Mouse (Mus musculus) forebrain, embryonic 10.5 days (tissue): ENCODE data around the gene Foxf1. TPM values are rescaled to one million over a fixed set of nuclear protein-coding genes. Genes with fewer than 3 reads are reported as not detected.

ENCODE experiments used
- DNase-seq: peaks from one replicate; pipeline ENCODE4 v3.0.0-alpha.2; 2017; ENCODE audit warnings: low spot score; ENCODE audit errors: extremely low spot score
- H3K27ac ChIP-seq: fragments of 300-500 bp; sonication (generic); 2 replicates; pipeline ENCODE4 v1.5.1; 2016; ENCODE audit warnings: mild to moderate bottlenecking
- H3K27me3 ChIP-seq: fragments of 300-500 bp; sonication (generic); 2 replicates; pipeline ENCODE4 v1.6.1; 2016; ENCODE audit warnings: mild to moderate bottlenecking; ENCODE audit not compliant: poor library complexity, severe bottlenecking
- H3K36me3 ChIP-seq: fragments of 300-500 bp; sonication (generic); replicated peaks from 2 replicates; pipeline ENCODE4 v1.6.1; 2016; ENCODE audit warnings: mild to moderate bottlenecking, moderate library complexity
- H3K4me1 ChIP-seq: fragments of 300-500 bp; sonication (generic); 2 replicates; pipeline ENCODE4 v1.6.1; 2016
- H3K4me3 ChIP-seq: fragments of 300-500 bp; sonication (generic); 2 replicates; pipeline ENCODE4 v1.5.1; 2016; ENCODE audit warnings: mild to moderate bottlenecking, moderate library complexity
- H3K9me3 ChIP-seq: fragments of 300-500 bp; sonication (generic); 2 replicates; pipeline ENCODE4 v1.6.1; 2016; ENCODE audit warnings: mild to moderate bottlenecking, moderate library complexity
- WGBS: fragments of 180-500 bp; shearing (Covaris S2); methylation state at CpG from one replicate; pipeline ENCODE4 v1.1.7; 2016; 5-methylcytosine and 5-hydroxymethylcytosine counted together
- polyA plus RNA-seq: library from polyadenylated mRNA; unstranded; fragments of >200 nt; fragmentation: Nextera tagmentation; extraction: Ambion mirVana; gene quantifications from 2 replicates; pipeline ENCODE4 v1.2.1, GENCODE M21; 2016

Foxf1 gene
- 2.5 and 2.9 TPM in 2 replicates for polyA plus RNA-seq

DNA sequence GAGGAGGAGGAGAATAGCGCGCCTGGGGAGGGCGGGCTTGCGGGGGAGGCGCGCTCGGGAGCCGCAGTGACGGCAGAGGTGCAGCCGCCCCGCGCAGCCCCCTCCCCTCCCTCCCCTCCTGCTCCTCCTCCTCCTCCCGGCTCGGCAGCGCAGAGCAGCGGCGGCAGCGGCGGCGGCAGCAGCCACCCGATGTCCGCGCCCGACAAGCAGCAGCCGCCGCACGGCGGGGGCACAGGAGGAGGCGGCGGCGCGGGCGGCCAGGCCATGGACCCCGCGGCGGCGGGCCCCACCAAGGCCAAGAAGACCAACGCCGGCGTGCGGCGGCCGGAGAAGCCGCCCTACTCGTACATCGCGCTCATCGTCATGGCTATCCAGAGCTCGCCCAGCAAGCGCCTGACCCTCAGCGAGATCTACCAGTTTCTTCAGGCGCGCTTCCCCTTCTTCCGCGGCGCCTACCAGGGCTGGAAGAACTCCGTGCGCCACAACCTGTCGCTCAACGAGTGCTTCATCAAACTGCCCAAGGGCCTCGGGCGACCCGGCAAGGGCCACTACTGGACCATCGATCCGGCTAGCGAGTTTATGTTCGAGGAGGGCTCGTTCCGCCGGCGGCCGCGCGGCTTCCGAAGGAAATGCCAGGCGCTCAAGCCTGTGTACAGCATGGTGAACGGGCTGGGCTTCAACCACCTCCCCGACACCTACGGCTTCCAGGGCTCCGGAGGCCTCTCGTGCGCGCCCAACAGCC is at the start of gene Foxf1:
Gene Foxf1 (plus strand): TSS at position 177 of the 742 bp plus-strand sequence.
- H3K27ac ChIP-seq: peak within 1 kb of the TSS; percentile 66
- under 1% methylated on average over 62 of the region's 83 CpGs for WGBS
- H3K4me3 ChIP-seq: peak within 1 kb of the TSS; percentile 58
- peak; percentile 62 for DNase-seq
- H3K9me3 ChIP-seq: no peaks in the 10 kb centered on the region
- peaks cover 46% of the 10 kb centered on the region for H3K4me1 ChIP-seq
- H3K36me3 ChIP-seq: no peaks in the 10 kb centered on the region
- H3K27me3 ChIP-seq: peaks cover 100% of the 10 kb centered on the region

DNA sequence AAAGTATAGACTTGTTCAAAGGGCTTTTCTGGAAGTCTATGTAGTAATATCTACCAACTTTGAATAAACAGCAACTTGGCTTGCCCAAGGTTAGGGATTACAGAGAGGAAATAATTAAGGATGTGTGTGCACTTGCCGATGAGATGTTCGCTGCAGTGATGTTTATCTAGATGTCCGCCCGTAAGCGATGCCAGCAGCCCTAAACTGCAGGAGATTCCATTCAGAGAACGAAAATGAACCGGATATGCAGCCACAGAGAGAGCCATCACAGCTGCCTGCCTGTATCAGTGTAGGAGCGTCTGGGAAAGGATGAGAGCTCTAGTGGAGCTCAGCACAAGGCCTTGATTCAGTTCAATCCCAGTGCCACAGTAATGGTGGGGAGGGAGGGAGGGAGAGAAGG is 48.6 kb upstream of the Foxf1 start:
- no peaks in the 10 kb centered on the region for H3K36me3 ChIP-seq
- 87% methylated on average over 8 of the region's 8 CpGs for WGBS
- no peak for DNase-seq
- no peak overlapping the region for H3K4me3 ChIP-seq
- peaks cover 66% of the 10 kb centered on the region for H3K27me3 ChIP-seq
- H3K27ac ChIP-seq: no peak overlapping the region
- H3K4me1 ChIP-seq: no peaks in the 10 kb centered on the region
- no peaks in the 10 kb centered on the region for H3K9me3 ChIP-seq

DNA sequence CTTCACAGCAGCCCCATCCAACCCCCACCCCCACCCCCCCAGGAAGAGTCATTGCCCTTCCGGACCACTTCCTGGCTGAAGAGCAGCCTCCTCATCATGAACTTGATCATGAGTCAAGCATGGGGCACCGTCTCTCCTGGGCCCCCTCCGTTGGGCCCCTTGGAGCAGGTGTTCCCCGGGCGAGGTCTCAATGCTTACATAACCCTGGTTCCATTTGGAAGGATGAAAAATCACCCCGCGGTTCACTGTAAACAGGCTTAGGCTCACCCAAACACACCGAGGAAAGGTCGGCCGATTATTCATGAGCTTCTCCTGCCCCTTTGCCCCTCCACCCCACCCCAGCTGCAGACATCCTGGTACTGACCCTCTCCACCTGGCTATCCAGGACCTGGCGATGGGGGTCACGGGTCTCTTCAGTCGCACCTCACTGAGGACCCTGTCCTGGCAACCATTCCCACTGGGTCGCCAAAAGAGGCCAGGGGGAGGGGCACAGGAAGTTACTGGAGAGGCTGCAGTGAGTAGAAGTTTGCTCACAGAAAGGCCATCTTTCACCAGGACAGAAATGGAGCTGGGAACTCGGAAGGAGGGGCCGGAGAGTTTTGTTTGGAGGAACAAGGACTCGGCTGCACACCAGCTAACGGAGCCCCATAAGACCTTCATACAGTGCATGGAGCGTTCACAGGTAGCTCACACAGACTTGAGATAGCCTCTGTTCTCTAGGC is 40.3 kb upstream of the Foxf1 start:
- Histone ChIP-seq H3K36me3 (no peaks in the 10 kb centered on the region), H3K9me3 (no peaks in the 10 kb centered on the region), H3K4me1 (no peaks in the 10 kb centered on the region; the same call in 1 of the 2 replicates), H3K27ac (no peak overlapping the region), H3K27me3 (peaks cover 24% of the 10 kb centered on the region), H3K4me3 (no peak overlapping the region)
- DNase-seq: no peak
- 69% methylated on average over 19 of the region's 19 CpGs for WGBS

DNA sequence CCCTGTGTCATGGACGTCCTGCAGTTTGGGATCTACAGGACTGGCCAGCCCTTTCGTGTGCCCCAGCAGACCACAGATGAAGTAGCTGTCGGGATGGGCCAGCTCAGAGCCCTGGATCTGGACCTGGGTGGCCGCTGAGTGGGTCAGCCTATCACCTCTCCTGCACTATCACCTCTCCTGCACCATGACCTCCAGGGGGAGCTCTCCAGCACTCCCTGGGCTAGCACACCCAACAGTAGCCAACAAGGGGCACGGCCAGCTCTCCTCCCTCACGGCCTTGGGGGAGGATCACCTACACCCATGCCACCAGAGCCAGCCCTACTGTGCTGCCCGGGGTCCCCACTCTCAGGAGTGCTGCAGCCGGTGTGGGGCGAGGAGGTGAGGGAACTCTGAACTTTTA is 36.7 kb upstream of the Foxf1 start:
- Histone ChIP-seq H3K36me3 (no peaks in the 10 kb centered on the region), H3K27ac (no peak overlapping the region), H3K4me1 (no peaks in the 10 kb centered on the region; the same call in 1 of the 2 replicates), H3K4me3 (no peak overlapping the region), H3K9me3 (no peaks in the 10 kb centered on the region), H3K27me3 (peaks cover 4% of the 10 kb centered on the region; the same call in 1 of the 2 replicates)
- no peak for DNase-seq
- 72% methylated on average over 9 of the region's 9 CpGs for WGBS

DNA sequence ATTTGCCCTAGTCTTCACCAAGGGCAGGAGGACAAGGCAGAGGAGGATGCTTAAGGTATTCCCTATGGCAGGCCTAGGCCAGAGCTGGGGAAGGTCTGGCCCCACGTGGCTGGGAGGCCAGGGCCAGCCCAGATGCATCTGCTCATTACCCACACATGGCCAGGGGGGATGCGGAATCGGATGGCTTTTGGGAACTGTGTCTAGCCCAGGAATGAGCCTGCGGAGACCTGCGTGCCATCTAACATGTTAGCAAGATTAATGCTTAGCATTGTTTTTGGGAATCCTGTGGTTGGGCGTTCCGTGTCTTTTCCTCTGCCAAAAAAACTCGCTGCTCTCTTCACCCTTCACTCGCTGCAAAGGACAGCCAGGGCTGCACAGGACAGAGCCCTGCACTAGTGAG is 26.1 kb upstream of the Foxf1 start:
- Histone ChIP-seq H3K27ac (no peak overlapping the region), H3K36me3 (no peaks in the 10 kb centered on the region)
- DNase-seq: no peak

DNA sequence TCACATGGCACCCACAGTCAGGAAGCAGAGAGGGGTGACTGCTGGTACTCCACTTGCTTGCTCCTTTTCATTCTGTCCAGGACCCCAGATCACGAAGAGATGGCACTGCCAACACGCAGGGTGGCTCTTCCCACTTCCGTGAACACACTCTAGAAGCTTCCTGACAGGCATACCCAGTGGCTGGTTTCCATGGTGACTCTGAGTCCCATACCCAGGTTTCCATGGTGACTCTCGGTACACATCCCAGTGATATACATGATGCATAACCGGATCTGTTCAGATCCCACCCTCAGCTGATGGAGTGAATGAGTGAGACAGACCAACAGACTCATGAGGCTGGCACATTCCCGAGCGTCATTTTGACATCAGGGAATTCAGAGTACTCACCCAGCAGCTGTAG is 25.1 kb upstream of the Foxf1 start:
- Histone ChIP-seq H3K4me3 (no peak overlapping the region), H3K9me3 (no peaks in the 10 kb centered on the region), H3K36me3 (no peaks in the 10 kb centered on the region), H3K27me3 (peaks cover 87% of the 10 kb centered on the region), H3K27ac (no peak overlapping the region), H3K4me1 (peaks cover 15% of the 10 kb centered on the region)
- no peak for DNase-seq
- 84% methylated on average over 7 of the region's 7 CpGs for WGBS

More for the DNA sequence above, 26.1 kb upstream of the Foxf1 start:
- H3K27me3 ChIP-seq: peaks cover 79% of the 10 kb centered on the region
- no peaks in the 10 kb centered on the region for H3K9me3 ChIP-seq
- H3K4me1 ChIP-seq: peaks cover 6% of the 10 kb centered on the region; the same call in 1 of the 2 replicates
- WGBS: 81% methylated on average over 9 of the region's 9 CpGs
- H3K4me3 ChIP-seq: no peak overlapping the region

DNA sequence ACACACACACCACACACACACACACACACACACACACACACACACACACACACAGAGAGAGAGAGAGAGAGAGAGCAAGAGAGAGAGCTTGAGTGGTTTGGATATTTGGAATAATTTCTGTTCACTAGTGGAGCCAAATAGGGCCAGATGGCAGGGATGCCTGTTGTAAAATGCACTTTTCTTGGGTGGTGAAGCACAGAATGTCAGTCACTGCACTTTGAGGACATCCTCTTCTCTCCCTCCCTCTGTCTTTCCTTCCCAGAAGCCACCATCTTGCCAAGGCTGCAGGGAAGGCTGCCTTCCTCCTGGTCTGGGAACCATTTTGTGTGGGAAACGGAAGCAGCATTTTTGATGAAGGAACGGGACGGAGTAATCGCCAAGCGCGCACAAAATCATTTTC is 21.7 kb upstream of the Foxf1 start:
- H3K27me3 ChIP-seq: peaks cover 87% of the 10 kb centered on the region
- peaks cover 24% of the 10 kb centered on the region for H3K4me1 ChIP-seq
- H3K9me3 ChIP-seq: no peaks in the 10 kb centered on the region
- 92% methylated on average over 6 of the region's 6 CpGs for WGBS
- H3K36me3 ChIP-seq: no peaks in the 10 kb centered on the region
- no peak overlapping the region for H3K27ac ChIP-seq
- no peak overlapping the region for H3K4me3 ChIP-seq
- DNase-seq: no peak

DNA sequence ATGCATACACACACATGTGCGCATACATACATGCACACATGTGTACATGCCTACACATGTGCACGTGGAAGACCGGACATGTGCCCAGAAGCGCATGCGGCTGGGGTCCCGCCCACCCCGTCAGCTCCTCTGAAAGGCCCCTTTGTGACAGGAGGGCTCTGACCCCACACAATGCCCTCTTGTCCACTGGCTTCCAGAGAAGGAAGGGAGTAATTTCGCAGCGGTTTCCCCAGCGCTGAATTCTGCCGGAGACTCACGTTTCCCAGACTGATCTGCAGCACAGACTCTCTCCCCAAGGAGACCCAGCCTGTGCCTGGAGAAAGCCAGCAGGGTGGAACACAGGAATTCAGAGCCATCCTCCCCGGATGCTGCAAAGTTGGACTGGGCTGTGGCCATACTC is 20.5 kb upstream of the Foxf1 start:
- Histone ChIP-seq H3K4me1 (peaks cover 24% of the 10 kb centered on the region), H3K9me3 (no peaks in the 10 kb centered on the region), H3K4me3 (peak overlapping the region; percentile 26; the same call in 1 of the 2 replicates), H3K36me3 (no peaks in the 10 kb centered on the region), H3K27ac (peak overlapping the region; percentile 76), H3K27me3 (peaks cover 87% of the 10 kb centered on the region)
- peak; percentile 48 for DNase-seq
- 32% methylated on average over 13 of the region's 13 CpGs for WGBS

DNA sequence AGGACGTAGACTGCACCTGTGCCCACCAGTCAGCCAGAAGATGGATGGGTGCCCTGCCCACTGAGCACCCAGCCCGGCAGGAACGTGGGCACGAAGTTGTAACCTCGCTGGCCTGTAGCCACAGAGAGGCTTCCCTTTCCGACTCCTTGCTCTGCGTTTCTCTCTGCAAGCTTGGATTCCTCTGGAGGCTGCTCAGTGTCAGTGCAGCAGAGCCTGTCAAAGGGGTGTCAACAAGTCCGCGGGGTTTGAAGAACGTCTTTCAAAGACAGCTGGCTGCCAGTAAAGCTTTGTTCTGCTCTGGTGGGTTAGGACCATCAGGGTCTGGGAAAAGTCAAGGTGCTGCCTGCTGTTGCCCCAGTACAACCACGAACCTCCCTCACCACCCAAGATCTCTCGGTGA is 12.7 kb upstream of the Foxf1 start:
- Histone ChIP-seq H3K4me3 (no peak overlapping the region), H3K27me3 (peaks cover 100% of the 10 kb centered on the region), H3K4me1 (peaks cover 31% of the 10 kb centered on the region), H3K36me3 (no peaks in the 10 kb centered on the region), H3K9me3 (peaks cover 4% of the 10 kb centered on the region; the same call in 1 of the 2 replicates), H3K27ac (no peak overlapping the region)
- peak; percentile 24 for DNase-seq
- WGBS: 3% methylated on average over 12 of the region's 12 CpGs

DNA sequence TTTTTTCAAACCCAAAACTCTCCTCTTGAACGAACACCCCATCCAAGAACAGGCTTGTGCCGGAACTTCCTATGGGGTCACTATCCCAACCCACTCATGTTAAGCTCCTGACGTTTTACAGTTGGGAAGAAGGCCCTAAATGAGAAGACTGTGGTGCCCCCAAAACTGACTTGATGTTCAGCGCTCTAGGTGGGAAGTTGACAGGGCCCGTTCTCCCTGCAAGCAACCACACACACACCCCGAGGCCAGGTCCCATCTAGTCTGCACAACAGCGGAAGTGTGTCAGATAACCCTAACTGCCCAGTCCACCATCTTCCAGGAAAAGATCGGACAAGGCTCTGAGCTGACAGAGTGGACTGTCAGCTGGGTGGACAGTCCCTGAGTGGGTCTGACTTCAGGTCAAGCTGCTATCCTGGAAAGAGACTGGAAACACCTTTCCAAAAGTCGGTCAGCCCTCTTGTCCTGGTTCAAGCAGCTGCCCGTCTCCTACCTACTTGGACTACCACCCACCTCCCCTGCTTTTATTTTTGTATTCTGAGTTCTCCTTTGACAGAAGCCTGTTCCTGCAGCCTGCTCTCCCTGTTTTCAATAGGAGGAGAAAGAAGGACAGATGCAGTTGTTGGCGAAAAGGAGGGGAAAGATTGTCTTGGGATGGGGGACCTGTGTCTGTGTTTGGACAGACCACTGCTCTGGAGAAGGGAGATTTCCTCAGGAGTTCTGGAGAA is 11.6 kb upstream of the Foxf1 start:
- H3K36me3 ChIP-seq: no peaks in the 10 kb centered on the region
- DNase-seq: no peak
- H3K9me3 ChIP-seq: peaks cover 4% of the 10 kb centered on the region; the same call in 1 of the 2 replicates
- 8% methylated on average over 11 of the region's 11 CpGs for WGBS
- peaks cover 100% of the 10 kb centered on the region for H3K27me3 ChIP-seq
- no peak overlapping the region for H3K27ac ChIP-seq
- peaks cover 31% of the 10 kb centered on the region for H3K4me1 ChIP-seq
- no peak overlapping the region for H3K4me3 ChIP-seq

DNA sequence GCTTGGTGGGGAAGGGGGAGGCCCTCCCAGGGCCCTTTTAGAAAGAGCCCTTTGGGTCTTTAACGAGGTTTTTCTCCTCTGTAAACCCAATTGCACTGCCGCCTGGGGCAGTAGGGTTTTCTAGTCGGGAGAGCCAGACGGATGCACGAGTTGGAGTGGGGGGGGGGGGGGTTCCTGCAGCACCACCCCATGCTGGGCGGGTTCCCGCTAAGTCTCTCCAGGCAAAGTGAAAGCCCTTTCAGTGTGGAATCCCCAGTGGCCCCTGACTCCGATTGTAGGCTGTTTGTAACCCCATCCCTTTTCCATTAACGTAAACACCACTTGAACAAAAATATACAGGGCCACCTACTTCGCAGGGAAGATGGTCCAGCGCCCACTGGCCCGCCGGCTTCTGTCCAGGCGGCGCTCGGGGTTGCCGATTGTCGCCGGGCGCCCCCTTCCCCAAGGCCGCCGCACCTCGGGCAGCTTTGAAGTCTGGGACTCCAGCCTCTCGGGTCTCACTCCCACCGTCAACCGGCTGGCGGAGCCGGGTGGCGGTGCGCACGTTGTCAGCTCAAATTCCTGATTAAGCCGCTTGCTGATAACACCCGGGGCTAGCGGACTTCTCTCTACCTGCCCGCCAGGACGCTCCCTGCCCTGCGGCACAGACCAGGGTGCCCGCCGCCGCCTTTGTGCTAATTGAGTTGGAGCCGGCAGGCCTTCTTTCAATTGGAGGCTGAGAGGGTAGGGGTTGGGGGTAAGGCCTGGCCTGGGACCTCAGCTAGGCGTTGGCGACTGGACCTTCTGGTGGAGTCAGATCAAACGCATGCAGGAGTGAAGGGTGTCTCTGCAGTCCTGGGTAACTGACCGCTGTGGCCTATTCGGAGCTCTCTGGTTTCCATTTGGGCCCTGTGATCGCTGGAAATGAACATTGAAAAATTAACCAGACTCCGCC is 10.7 kb upstream of the Foxf1 start:
- H3K4me1 ChIP-seq: peaks cover 31% of the 10 kb centered on the region
- no peak overlapping the region for H3K27ac ChIP-seq
- no peaks in the 10 kb centered on the region for H3K36me3 ChIP-seq
- WGBS: under 1% methylated on average over 48 of the region's 48 CpGs
- peaks cover 4% of the 10 kb centered on the region; the same call in 1 of the 2 replicates for H3K9me3 ChIP-seq
- peak overlapping the region; percentile 27 for H3K4me3 ChIP-seq
- peak; percentile 45 for DNase-seq
- peaks cover 100% of the 10 kb centered on the region for H3K27me3 ChIP-seq
